Mouse (Mus musculus) erythroblast, embryonic 14.5 days (primary cell): Measurements from ENCODE around the gene Nudt4.

Experiments used
- GATA1 ChIP-seq: IDR thresholded peaks from 2 replicates; pipeline ENCODE4 v1.6.1; 2012; ENCODE audit warnings: low read length, inconsistent platforms, mixed read lengths
- TAL1 ChIP-seq: IDR thresholded peaks from 3 replicates; pipeline ENCODE4 v1.6.1; 2012; ENCODE audit warnings: low read length, inconsistent platforms, mixed read lengths

DNA sequence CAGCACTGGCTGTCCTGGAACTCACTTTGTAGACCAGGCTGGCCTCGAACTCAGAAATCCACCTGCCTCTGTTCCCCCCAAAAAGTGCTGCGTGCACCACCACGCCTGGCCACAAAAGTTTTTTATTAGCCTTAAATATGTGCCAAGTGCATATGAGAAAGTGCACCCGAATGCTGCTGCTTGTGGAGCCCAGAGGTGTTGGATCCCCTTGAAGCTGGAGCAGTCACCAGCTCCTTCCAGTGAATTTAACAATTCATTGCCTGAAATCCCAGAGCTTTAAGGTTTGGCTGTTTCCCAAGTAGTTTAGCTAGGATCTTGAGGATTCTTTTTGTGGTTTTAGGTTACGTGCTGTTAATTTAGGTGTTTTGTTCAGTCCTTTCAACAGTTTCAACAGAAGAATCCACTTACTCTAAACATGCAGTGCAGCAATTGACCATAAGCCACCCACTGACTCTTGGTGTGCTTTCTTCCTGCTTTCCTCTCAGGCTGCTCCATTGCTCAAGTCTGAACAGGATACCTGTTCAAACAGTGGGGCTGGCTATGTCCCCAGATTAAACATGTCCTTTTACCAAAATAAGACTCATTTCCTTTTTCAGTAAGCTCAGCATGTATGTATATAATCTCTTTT, 37.3 kb downstream of the Nudt4 start:
- TF ChIP-seq GATA1, result no peak
- TF ChIP-seq TAL1, result no peak
